25 mouse cellular contexts compared by ENCODE assay signal in genomic region chr8:89565147-89565826, GRCm38 (mm10).
DNase-seq lines count a peak whose midpoint lies in the region; ATAC-seq and TF ChIP-seq lines count a peak whose summit lies in the region.
"Had no signal": no experiment of that assay in that cellular context is flagged by ENCODE, and none has a peak within 500 bp of the region (broad histone marks: within the 10 kb centered on the region; RNA-seq: fewer than 3 reads in every experiment).

No protein-coding gene starts in this region.

- no peak for TF ChIP-seq POLR2A in brain, embryonic 14.5 days (IDR thresholded peaks at IDR 0.05; ENCODE audit: borderline replicate concordance, extremely low read depth, insufficient read depth, insufficient read length, poor library complexity, severe bottlenecking)
- TF ChIP-seq POLR2A in olfactory bulb, adult 2 months (IDR thresholded peaks at IDR 0.05; ENCODE audit: insufficient read depth, low read depth, low read length): no peak

- H3K27me3 ChIP-seq in forebrain, embryonic 14.5 days (replicated peaks; ENCODE audit: control insufficient read depth, insufficient read depth, low read length): no peaks in the 10 kb centered on the region
- H3K27me3 ChIP-seq in forebrain, embryonic 10.5 days (ENCODE audit: poor library complexity, severe bottlenecking): peaks cover 19% of the 10 kb centered on the region
- H3K27me3 ChIP-seq: CH12.LX had no signal

- peaks cover 27% of the 10 kb centered on the region for H3K4me1 ChIP-seq in forebrain, embryonic 14.5 days (ENCODE audit: control insufficient read depth, insufficient read depth, low read length)
- H3K4me1 ChIP-seq in forebrain, embryonic 10.5 days: peaks cover 47% of the 10 kb centered on the region
- H3K4me1 ChIP-seq in olfactory bulb, adult 2 months (ENCODE audit: control insufficient read depth, insufficient read depth, low read length): peaks cover 19% of the 10 kb centered on the region
- H3K4me1 ChIP-seq: intestine, embryonic 15.5 days had no signal

- intact Hi-C loops in heart, postnatal 25 days (cut with DNase I): no loop called here

- 34% methylated on average over 9 of the region's 9 CpGs for WGBS in forebrain, embryonic 14.5 days
- 87% methylated on average over 9 of the region's 9 CpGs for WGBS in forebrain, embryonic 10.5 days
- 37% methylated on average over 9 of the region's 9 CpGs for WGBS in olfactory bulb, adult 2 months

- H3K36me3 ChIP-seq in forebrain, embryonic 14.5 days (ENCODE audit: control insufficient read depth, insufficient read depth, low read length): no peaks in the 10 kb centered on the region
- no peaks in the 10 kb centered on the region for H3K36me3 ChIP-seq in forebrain, embryonic 10.5 days (replicated peaks)
- H3K36me3 ChIP-seq: G1E; hindbrain, embryonic 10.5 days; hindbrain, embryonic 13.5 days; intestine, embryonic 15.5 days had no signal

- ATAC-seq in forebrain, embryonic 14.5 days: peak; percentile 60
- ATAC-seq: hindbrain, embryonic 16.5 days; intestine, embryonic 15.5 days; Patski had no signal

- H3K27ac ChIP-seq in forebrain, embryonic 14.5 days (ENCODE audit: low read depth, low read length): no peak overlapping the region
- H3K27ac ChIP-seq in forebrain, embryonic 10.5 days: no peak overlapping the region
- peak overlapping the region; percentile 32 for H3K27ac ChIP-seq in olfactory bulb, adult 2 months (ENCODE audit: insufficient read depth, low read depth, low read length)
- H3K27ac ChIP-seq: hindbrain, embryonic 10.5 days; hindbrain, embryonic 13.5 days; intestine, embryonic 15.5 days had no signal

- no peak for TF ChIP-seq CTCF in brain, embryonic 14.5 days (IDR thresholded peaks at IDR 0.05; ENCODE audit: borderline replicate concordance, extremely low read depth, insufficient read depth, insufficient read length)
- TF ChIP-seq CTCF in olfactory bulb, adult 2 months (IDR thresholded peaks at IDR 0.05; ENCODE audit: insufficient read depth, low read depth, low read length): no peak

- peak; percentile 75 for DNase-seq in forebrain, embryonic 14.5 days (ENCODE audit: low spot score)
- DNase-seq in forebrain, embryonic 10.5 days (ENCODE audit: extremely low spot score, low spot score): no peak
- peak; percentile 75 for DNase-seq in heart, adult 11 months
- DNase-seq in heart, postnatal 25 days (ENCODE audit: low spot score): no peak
- peak; percentile 72 for DNase-seq in brain, embryonic 14.5 days (ENCODE audit: low read depth)
- no peak for DNase-seq in spleen, postnatal 10 days (ENCODE audit: low spot score in 2 of 2)
- DNase-seq: adrenal gland, postnatal 10 days; adrenal gland, postnatal 36 days; B cell, adult 2 months; cerebellum, adult 11-12 months; cerebellum, adult 8-10 months; cerebellum, postnatal 14 days; gastrocnemius, postnatal 10 days; gastrocnemius, postnatal 36 days; heart, postnatal 36 days; kidney, adult 11 months had no signal

- no peaks in the 10 kb centered on the region for H3K9me3 ChIP-seq in forebrain, embryonic 14.5 days (replicated peaks; ENCODE audit: control insufficient read depth, low read length)
- no peaks in the 10 kb centered on the region for H3K9me3 ChIP-seq in forebrain, embryonic 10.5 days
- H3K9me3 ChIP-seq: hindbrain, embryonic 10.5 days; hindbrain, embryonic 13.5 days; intestine, embryonic 15.5 days had no signal

- no peak overlapping the region for H3K9ac ChIP-seq in forebrain, embryonic 14.5 days (ENCODE audit: low read length)
- H3K9ac ChIP-seq: hindbrain, embryonic 13.5 days; intestine, embryonic 15.5 days had no signal

- no peak overlapping the region for H3K4me3 ChIP-seq in forebrain, embryonic 14.5 days (ENCODE audit: low read depth, low read length)
- H3K4me3 ChIP-seq in forebrain, embryonic 10.5 days: no peak overlapping the region
- H3K4me3 ChIP-seq in olfactory bulb, adult 2 months (ENCODE audit: insufficient read depth, low read depth, low read length): no peak overlapping the region
- H3K4me3 ChIP-seq: hindbrain, embryonic 10.5 days; hindbrain, embryonic 13.5 days; intestine, embryonic 15.5 days had no signal

- no peak overlapping the region for H3K4me2 ChIP-seq in forebrain, embryonic 14.5 days (ENCODE audit: low read length)
- H3K4me2 ChIP-seq: heart, embryonic 11.5 days; hindbrain, embryonic 13.5 days; intestine, embryonic 15.5 days had no signal

Comparison
In these comparisons a context has a peak if more than half of its experiments do, and no peak if none do; other contexts are left out.
1. DNase-seq: peak in forebrain, embryonic 14.5 days (single experiment), heart, adult 11 months (single experiment) and brain, embryonic 14.5 days (single experiment); none in forebrain, embryonic 10.5 days (single experiment), heart, postnatal 25 days (single experiment) and spleen, postnatal 10 days (0 of 2).